Mouse (Mus musculus) splenic B cell, adult 2 months (primary cell): ENCODE data around the gene Eps8l3.
"Not testable (repeated sequence)": the region's sequence is repeated elsewhere in the genome, so short reads cannot be mapped to it uniquely, and the experiment has no call there.

ENCODE experiments used
- DNase-seq: peaks from one replicate; pipeline ENCODE4 v3.0.0-alpha.2; 2011; ENCODE audit warnings: low read depth, low spot score
- H3K27me3 ChIP-seq: 2 replicates; pipeline ENCODE4 v1.6.1; 2012; ENCODE audit warnings: mild to moderate bottlenecking, low read length, moderate library complexity, mixed read lengths; ENCODE audit not compliant: control insufficient read depth, poor library complexity, insufficient read depth, severe bottlenecking
- H3K36me3 ChIP-seq: 2 replicates; pipeline ENCODE4 v1.6.1; 2012; ENCODE audit warnings: mild to moderate bottlenecking, low read length, moderate library complexity, mixed read lengths; ENCODE audit not compliant: control insufficient read depth, poor library complexity, insufficient read depth, severe bottlenecking

Gene Eps8l3

GRCm38 (mm10) chr3:107846175-107846574, 30.9 kb upstream of the Eps8l3 start:
- Histone ChIP-seq H3K36me3 (no peaks in the 10 kb centered on the region), H3K27me3 (no peaks in the 10 kb centered on the region)
- DNase-seq, result no peak

- no peak for DNase-seq
- Histone ChIP-seq H3K27me3 (no peaks in the 10 kb centered on the region), H3K36me3 (no peaks in the 10 kb centered on the region)
These were observed 30.2 kb upstream of the Eps8l3 start for GRCm38 (mm10) chr3:107846835-107847234.

GRCm38 (mm10) chr3:107848126-107848525, 28.9 kb upstream of the Eps8l3 start:
- H3K27me3 ChIP-seq, result no peaks in the 10 kb centered on the region
- no peak for DNase-seq

DNA sequence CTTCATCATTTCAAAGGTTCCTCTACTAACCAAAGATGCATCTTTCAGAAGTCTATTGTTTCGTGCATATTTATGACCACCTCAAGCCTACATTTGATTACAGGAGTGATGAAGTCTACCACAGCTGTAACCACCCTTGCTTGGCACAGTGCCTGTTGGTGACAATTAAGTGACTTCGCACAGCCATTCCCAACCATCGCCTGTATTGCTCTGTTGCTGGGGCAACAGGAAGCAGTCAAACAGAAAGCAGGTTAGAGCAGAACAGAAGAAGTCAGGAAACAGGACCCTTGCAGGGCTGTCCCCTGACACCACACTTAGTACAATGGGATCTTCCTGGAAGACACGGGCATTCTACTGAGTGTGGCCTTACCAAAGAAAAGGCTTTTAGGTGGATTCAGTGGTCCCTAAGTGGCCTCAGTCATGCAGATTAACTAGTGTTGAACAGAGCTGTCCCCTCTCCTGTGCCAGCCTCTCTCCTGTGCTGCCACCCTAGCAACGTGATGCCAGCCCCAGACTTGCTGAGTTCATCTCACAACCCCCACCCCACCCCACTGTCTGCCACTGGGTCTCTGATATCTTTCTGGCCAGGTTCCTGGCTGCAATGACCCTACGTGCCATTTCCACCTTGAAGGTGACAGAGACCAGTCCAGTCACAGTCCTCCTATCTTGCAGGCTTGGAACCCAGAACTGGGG, 27.9 kb upstream of the Eps8l3 start:
- DNase-seq, result no peak

More at GRCm38 (mm10) chr3:107848126-107848525, 28.9 kb upstream of the Eps8l3 start:
- H3K36me3 ChIP-seq, result no peaks in the 10 kb centered on the region

GRCm38 (mm10) chr3:107849693-107850031, 27.4 kb upstream of the Eps8l3 start:
- DNase-seq, result no peak
- no peaks in the 10 kb centered on the region for H3K27me3 ChIP-seq
- H3K36me3 ChIP-seq, result no peaks in the 10 kb centered on the region

More for the DNA sequence above, 27.9 kb upstream of the Eps8l3 start:
- no peaks in the 10 kb centered on the region for H3K27me3 ChIP-seq
- H3K36me3 ChIP-seq, result no peaks in the 10 kb centered on the region

GRCm38 (mm10) chr3:107850418-107851031, 26.5 kb upstream of the Eps8l3 start:
- H3K36me3 ChIP-seq, result no peaks in the 10 kb centered on the region
- no peaks in the 10 kb centered on the region for H3K27me3 ChIP-seq
- DNase-seq, result no peak

DNA sequence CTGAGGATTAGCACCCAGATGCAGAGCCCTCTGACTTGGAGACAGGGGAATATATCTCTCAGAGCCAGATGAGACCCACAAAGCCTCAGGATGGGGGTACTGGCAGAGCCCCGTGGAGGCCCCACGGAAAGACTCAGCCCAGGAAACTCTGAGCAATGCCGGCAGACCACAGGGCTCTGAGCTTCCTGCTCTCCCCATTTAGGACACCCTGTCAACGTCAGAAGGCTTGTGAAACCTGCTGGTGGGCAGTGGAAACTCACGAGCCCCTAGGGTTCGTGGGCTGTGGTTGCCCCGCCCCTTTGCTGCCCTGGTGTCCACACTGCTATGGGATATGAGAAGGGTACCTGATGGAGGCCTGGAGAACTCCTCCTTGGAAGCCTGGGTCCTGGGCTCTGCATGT, 24.2 kb upstream of the Eps8l3 start:
- DNase-seq, result no peak

DNA sequence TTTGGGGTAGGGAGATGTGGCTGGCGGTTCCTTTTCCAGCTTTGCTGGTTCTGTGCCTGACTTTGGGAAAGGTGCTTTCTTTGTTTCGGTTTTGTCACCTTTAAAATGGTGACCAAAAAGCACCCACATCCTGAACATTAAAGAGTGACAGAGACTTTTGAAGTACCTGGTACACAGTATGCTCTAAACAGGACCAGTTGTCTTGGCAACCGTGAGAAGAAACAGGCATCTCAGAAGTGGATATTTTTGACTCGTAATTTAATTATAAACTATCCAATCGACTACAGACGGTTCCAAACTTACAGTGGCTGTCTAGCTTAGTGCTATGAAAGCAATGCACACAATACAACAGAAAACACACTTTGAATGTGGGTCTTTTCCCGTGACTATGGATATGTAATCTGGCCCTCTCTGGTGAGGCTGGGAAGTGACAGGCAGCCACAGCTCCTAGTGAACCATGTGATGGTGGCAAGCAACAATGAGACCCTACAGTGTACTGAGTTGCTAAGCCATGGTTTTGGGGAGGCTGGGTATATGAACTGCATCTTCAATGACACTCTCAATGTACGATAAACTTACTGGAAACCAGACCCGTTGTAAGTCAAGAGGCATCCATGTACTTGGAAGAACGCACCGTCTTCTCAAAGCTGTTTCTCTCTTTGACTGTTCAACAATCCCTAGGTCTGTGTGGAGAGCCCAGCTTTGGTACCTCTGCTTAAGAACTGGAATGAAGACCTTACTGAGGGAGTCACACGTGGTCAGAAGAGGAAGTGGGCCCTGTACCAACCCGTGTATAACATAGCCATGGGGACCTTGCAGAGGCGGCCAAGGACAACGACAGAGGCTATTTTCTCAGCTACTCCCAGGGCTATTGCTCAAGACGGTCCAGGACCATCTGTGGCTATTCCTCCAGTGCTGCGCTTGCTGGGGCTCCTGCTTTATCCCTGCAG, 23.5 kb upstream of the Eps8l3 start:
- no peaks in the 10 kb centered on the region for H3K36me3 ChIP-seq
- H3K27me3 ChIP-seq, result no peaks in the 10 kb centered on the region
- DNase-seq, result no peak

More for the DNA sequence above, 24.2 kb upstream of the Eps8l3 start:
- Histone ChIP-seq H3K27me3 (no peaks in the 10 kb centered on the region), H3K36me3 (no peaks in the 10 kb centered on the region)

DNA sequence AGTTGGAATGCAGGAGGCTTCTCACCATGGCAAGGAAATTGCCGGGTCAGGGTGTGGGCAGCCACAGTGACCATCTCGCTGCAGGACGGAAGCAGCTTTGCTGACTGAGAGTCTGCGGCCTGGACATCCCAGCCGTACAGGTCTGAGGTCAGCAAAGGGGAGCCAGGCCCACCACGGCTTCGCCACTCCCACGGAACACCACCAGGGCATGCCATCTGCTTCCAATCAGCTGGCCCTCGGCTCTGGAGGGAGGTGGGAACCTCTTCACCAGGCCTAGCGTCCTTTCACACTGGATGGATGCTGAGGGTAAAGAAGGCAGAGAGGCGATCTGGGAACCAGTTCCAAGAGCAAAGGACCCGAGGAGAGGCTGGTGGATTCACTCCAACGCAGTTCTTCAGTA, 21.7 kb upstream of the Eps8l3 start:
- Histone ChIP-seq H3K36me3 (no peaks in the 10 kb centered on the region), H3K27me3 (no peaks in the 10 kb centered on the region)
- DNase-seq, result no peak

GRCm38 (mm10) chr3:107857646-107858045, 19.4 kb upstream of the Eps8l3 start:
- Histone ChIP-seq H3K36me3 (no peaks in the 10 kb centered on the region), H3K27me3 (no peaks in the 10 kb centered on the region)
- no peak for DNase-seq

DNA sequence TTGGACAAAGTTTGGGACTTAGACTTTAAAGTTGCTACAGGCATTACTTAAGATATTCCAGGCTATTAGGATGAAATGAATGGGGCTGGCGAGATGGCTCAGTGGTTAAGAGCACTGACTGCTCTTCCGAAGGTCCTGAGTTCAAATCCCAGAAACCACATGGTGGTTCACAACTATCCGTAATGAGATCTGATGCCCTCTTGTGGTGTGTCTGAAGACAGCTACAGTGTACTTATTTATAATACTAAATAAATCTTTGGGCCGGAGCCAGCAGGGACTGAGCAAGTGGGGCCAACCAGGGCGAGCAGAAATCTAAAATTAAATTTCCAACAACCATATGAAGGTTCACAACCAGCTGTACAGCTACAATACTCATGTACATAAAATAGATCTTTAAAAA, 15.5 kb upstream of the Eps8l3 start:
- H3K27me3 ChIP-seq, H3K36me3 ChIP-seq, DNase-seq: not testable (repeated sequence)

- DNase-seq, result no peak
- Histone ChIP-seq H3K36me3 (no peaks in the 10 kb centered on the region), H3K27me3 (no peaks in the 10 kb centered on the region; the same call in 1 of the 2 replicates)
These were observed 14.6 kb upstream of the Eps8l3 start for GRCm38 (mm10) chr3:107862471-107862870.

DNA sequence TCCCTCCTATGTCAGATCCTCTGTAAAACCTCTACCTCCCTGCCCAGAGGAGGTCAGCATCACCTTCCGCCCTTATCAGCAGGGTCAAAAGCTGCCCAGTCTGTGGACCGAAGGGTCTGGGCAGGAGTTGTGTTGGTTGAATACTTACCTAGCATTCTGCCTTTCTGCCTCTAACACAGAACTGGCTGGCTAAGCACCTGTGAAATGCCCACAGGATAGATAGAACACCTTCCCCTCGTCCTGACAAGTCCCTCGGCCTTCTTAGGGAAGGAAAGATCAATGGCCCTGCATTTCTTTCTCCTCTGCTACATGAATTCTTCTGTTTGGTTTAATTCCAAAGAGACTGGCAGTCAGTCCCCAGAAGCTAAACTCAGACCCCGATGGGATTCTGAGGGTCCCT, 13.6 kb upstream of the Eps8l3 start:
- DNase-seq, result no peak
- no peaks in the 10 kb centered on the region for H3K36me3 ChIP-seq
- H3K27me3 ChIP-seq, result no peaks in the 10 kb centered on the region; the same call in 1 of the 2 replicates

DNA sequence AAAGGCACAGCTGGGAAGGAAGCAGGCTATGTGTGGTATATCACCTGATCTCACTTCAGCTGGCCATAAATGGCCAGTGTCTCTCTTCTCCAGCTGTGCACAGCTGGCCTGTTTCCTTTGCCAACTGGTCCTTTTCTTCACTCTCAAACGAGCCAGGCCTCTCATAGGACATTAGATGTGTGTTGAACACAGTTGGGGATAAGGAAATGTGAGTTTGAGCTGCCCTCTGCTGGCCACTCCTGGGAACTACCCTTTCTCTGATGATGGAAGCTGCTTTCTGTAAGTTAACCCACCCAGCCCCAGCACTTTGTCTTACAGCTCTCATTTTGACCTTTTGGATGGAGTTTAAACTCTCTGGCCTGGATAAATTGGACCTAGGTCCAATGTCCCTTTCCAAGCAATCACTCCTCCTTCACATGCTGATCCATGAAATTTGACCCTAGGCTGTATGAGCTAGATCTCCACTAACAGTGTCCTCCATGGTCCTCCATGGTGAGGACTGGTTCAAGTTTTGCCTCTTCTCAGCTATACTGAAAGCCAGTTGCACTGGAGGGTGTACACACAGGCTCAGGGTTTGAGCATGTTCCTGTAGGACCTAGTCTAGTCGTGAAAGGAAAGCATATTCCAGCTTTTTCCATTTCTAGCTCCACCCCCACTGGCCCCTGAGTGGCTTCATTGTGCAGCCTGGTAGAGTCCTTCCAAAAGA, 13.0 kb upstream of the Eps8l3 start:
- Histone ChIP-seq H3K36me3 (no peaks in the 10 kb centered on the region), H3K27me3 (no peaks in the 10 kb centered on the region; the same call in 1 of the 2 replicates)
- peak; percentile 88 for DNase-seq
